Mouse (Mus musculus) brain, adult 2 months (tissue): ENCODE results near the gene Zic4.

ENCODE experiments used
- DNase-seq: peaks from one replicate; pipeline ENCODE4 v3.0.0; 2011; ENCODE audit warnings: low read depth, low spot score

Zic4 gene

DNA sequence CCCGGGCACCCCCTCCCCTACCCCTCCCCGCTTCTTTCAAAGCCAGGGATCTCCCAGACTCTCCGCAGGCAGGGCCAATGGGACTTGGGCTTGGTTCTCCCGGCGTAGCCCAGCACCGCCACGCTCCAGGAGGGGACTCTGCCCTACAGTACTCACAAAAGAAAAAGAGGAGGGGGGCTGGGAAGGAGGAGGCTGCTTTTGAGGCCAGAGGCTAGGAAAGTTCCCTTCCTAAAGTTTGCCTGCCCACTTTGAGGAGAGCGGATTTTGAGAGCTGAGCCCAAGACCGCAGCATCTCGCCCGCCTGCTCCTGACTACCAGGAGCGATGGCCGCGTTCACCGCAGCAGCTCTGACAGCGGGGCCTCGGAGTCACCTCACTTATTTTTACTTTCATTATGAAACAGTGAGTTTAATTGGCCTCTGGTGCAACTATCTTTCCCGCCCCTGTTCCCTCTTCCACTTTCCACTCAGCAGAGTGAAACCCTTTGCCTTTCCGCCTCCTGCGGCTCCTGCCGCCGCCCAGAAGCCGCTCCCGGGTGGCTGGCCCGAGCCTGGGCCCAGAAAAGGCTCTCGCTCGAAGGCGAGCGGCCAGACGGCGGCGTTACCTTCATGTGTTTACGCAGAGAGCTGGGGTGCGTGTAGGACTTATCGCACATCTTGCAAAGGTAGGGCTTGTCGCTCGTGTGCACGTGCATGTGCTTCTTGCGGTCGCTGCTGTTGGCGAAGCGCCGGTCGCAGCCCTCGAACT is at the start of gene Zic4:
Zic4 (plus strand) TSS at position 558 of the 746 bp plus-strand sequence.
- DNase-seq, result no peak

GRCm38 (mm10) chr9:91347591-91347990 is 14.6 kb upstream of the Zic4 start:
- DNase-seq, result peak; percentile 94

DNA sequence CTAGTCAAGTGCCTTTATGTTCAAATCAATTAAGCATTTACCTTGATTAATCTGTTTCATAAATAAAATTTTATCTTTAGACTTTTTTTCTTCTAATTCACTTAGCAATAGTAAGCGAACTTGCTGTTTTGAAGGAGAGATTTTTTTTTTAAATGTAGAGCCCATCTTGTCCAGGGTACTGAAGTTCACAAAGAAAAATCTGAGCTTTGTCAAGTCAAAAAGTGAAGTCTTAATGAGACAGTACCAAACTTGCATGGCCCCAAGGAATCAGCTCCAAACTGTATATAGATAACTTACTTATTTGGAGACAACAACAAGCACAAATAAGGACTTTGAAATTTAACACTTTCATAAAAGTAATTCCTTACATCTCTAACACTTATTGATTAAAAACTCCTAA is 13.5 kb upstream of the Zic4 start:
- no peak for DNase-seq

DNA sequence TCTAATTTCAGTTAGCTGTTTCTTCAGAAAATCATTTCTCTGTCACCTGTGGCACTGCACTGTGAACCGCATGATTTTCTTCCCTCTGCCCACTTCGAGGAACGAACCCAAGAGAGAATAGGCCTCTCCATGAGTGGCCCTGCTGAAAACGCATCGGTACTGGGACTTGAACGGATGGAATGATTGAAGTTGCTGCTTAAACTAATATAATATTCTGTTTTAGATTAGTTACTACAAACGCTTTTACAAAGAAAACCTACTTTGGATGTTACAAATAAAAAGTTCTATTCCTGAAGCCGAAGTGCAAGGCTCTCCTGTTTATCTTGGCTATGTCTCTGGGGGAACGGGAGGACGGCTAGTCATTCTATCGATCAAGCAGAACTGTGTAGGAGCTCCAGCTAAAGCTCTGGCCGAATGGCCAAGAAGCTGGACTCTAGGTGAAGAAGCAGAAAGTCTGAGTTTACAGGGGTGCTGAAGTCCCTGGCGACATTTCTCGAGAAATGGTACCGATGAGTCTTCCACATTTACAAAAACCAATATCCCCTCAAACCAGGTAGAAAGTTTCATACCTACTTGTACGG is 11.9 kb upstream of the Zic4 start:
- DNase-seq, result peak; percentile 58

GRCm38 (mm10) chr9:91350861-91351291 is 11.3 kb upstream of the Zic4 start:
- DNase-seq, result peak; percentile 54

DNA sequence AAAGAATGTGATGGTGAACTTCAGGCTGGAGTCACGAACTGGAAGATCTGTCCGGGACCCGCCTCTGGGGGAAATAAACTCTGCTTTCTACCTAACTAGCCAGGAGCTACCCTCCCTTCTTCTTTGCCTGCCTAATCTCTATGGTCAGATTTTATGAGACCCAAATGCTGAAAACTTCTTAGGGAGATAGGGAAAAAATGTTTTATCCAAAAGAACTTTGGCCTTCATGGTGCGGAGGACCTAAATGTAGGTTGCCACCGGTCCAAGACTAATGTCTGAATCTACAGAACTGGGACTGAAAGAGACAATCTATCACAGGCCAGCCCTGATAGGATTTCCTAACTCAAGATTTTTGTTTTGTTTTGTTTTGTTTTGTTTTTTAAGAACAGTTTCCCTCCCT is 10.9 kb upstream of the Zic4 start:
- no peak for DNase-seq

DNA sequence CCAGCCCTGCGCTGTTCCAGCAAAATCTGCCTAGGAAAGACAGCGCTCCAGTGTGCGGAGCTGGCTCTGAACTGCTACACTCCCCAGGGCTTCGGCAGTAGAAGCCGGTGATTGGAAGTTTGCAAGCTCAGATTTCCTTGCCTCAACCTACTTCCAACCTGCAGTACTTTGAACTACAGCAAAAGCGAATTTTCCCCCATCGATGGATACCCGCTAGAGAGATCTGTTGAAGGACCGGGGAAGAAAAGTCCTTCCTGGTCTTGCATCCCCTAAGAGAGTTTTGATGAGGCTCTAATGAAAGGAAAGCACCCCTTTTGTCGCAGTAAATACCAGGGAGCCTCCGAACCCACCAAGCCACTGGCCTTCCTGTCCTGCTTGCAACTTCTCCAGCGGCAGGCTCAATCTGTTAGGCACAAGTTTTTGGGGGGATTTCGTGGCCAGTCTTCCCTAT is 10.2 kb upstream of the Zic4 start:
- DNase-seq, result peak; percentile 63

DNA sequence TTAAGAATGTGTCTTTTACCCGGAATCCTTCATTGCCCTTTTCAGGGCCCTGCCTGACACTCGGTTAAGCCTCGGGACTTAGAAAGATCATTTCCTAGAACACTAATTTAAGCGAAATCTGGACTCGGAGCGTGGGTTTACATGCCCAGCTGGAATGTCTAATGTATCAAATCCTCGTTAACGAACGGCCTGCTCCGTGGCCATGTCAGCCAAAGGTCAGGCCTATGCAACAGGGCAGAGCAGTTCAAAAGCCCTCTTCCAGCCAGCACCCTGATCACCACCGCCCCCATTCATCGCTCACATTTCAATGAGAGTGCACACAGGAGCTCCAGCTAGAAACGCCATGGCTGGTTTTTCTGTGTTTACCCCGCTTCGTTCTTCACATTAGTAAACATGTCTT is 9.4 kb upstream of the Zic4 start:
- peak; percentile 72 for DNase-seq

- DNase-seq, result peak; percentile 49
Observed at GRCm38 (mm10) chr9:91353551-91354433, 8.4 kb upstream of the Zic4 start.

GRCm38 (mm10) chr9:91354434-91355269 is 7.6 kb upstream of the Zic4 start:
- DNase-seq, result peak; percentile 63

DNA sequence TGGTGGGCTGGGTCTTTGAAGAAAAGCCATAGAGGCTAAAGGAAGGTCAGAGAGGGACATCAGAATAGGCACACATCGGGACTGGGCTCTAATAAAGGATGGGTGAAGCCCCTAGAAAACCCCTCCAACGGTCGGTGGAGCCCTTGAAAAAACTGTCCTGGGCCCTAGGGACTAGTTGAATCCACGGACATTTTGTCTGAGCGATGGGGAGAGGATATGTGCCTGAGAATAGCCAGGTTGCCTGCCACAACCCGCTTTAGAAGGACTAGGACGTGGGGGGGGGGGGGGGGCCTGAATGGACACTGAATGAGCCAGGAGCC is 7.0 kb upstream of the Zic4 start:
- no peak for DNase-seq

- DNase-seq, result peak; percentile 97
Observed at GRCm38 (mm10) chr9:91355629-91356352, 6.4 kb upstream of the Zic4 start.

- no peak for DNase-seq
Observed at GRCm38 (mm10) chr9:91356353-91356740, 5.9 kb upstream of the Zic4 start.

DNA sequence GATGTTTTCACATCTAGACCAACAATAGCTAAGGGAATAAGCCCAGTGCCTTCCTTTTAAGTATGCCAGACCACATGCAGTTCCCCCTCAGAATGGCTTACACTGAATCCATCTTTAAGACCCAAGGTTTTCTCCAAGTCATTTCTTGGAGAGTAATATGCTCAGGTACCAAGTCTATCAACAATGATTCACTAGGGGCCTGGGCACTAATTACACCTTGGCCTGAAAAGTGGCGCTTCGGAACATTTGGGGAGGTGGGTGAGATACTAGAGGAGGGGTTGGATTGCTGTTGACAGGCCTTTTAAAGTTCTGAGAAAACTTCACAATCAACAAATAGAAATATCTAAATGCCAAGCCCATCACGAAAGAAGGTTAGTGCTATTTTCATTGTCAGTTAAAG is 4.9 kb upstream of the Zic4 start:
- no peak for DNase-seq

GRCm38 (mm10) chr9:91358851-91359687 is 3.1 kb upstream of the Zic4 start:
- DNase-seq, result no peak

DNA sequence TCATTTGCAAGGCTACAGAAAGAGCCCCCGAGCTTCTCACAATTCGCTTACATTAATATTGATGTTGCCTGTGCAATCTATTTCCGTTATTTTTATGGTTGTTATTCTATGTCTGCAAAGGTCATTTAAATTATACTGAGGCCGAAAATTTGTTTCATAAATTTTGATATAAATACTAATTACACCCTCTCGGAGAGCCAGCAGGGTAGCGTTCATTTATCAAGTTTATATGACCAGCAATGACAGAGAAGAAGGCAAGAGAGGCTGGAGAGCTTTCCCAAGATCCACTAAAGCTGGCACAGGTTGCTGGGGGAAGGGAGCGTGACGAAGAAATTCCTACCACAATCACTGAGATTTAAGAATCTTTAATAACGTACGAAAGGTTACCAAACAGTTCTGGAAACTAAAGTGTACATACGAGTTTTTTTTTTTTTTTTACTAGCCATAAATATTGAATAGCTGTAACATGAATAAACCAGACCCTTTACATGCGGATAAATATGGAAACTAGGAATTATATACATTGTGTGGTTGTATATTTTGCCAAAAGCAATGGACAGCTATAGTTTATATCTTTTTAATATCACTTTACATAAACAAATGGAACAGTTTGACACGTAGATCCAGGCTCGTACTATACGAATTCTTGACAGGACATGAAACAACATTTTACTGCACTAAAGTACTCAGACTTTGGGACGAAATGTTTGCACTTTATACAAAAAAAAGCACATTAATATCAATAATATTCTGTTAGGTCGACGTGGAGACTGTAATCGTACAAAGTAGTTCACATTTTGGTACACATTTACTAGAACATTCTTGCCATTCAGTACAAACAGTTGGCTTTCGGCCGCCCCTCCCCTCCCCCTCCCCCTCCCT is 1.8 kb upstream of the Zic4 start:
- DNase-seq, result no peak

GRCm38 (mm10) chr9:91361033-91361855 is 969 bp upstream of the Zic4 start:
- DNase-seq, result no peak
